ENCODE assay signal across 8 mouse cellular contexts in genomic region chr2:118976941-118977340, GRCm38 (mm10). TPM values are rescaled to one million over a fixed set of nuclear protein-coding genes. Genes with fewer than 3 reads are reported as not detected.
DNase-seq lines count a peak whose midpoint lies in the region; ATAC-seq and TF ChIP-seq lines count a peak whose summit lies in the region.

No protein-coding gene starts in this region.

- no peaks in the 10 kb centered on the region for H3K27me3 ChIP-seq in kidney, adult 2 months (replicated peaks; ENCODE audit: control insufficient read depth, insufficient read depth, low read length)
- H3K27me3 ChIP-seq in embryonic facial prominence, embryonic 13.5 days, result peaks cover 54% of the 10 kb centered on the region
- H3K27me3 ChIP-seq in intestine, embryonic 15.5 days (replicated peaks), result peaks cover 24% of the 10 kb centered on the region; the same call in 1 of the 2 replicates

- TF ChIP-seq CTCF in kidney, adult 2 months (conservative IDR thresholded peaks at IDR 0.05; ENCODE audit: insufficient read depth, insufficient read length, low read depth, low read length), result no peak

- DNase-seq in kidney, adult 2 months, result no peak
- DNase-seq in kidney, postnatal 14 days, result no peak
- peak; percentile 40 for DNase-seq in neural tube, embryonic 10.5 days (ENCODE audit: extremely low spot score, low spot score)
- DNase-seq in T-cell, adult 2 months (ENCODE audit: low spot score), result no peak
- DNase-seq in thymus, postnatal 25 days, result no peak
- no peak for DNase-seq in ovary, postnatal 10 days (ENCODE audit: low spot score)

- no peak overlapping the region for H3K27ac ChIP-seq in kidney, adult 2 months (ENCODE audit: insufficient read depth, low read depth, low read length)
- no peak overlapping the region for H3K27ac ChIP-seq in embryonic facial prominence, embryonic 13.5 days
- no peak overlapping the region for H3K27ac ChIP-seq in intestine, embryonic 15.5 days

- H3K4me2 ChIP-seq in embryonic facial prominence, embryonic 13.5 days, result peak overlapping the region; percentile 93
- H3K4me2 ChIP-seq in intestine, embryonic 15.5 days (replicated peaks), result peak overlapping the region; percentile 97

- no peaks in the 10 kb centered on the region for H3K36me3 ChIP-seq in kidney, adult 2 months (ENCODE audit: control insufficient read depth, insufficient read depth, low read length)
- H3K36me3 ChIP-seq in embryonic facial prominence, embryonic 13.5 days, result no peaks in the 10 kb centered on the region
- H3K36me3 ChIP-seq in intestine, embryonic 15.5 days, result no peaks in the 10 kb centered on the region

- ATAC-seq in embryonic facial prominence, embryonic 13.5 days (ENCODE audit: insufficient number of reproducible peaks, insufficient read depth, low FRiP score, low TSS enrichment, low read depth), result no peak
- ATAC-seq in intestine, embryonic 15.5 days, result no peak

- H3K4me1 ChIP-seq in kidney, adult 2 months (ENCODE audit: control insufficient read depth, insufficient read depth, low read length), result peaks cover 6% of the 10 kb centered on the region; the same call in 1 of the 2 replicates
- H3K4me1 ChIP-seq in embryonic facial prominence, embryonic 13.5 days, result peaks cover 17% of the 10 kb centered on the region
- 0 out of 2 replicates have a peak, but pooled peaks cover 9% of the 10 kb centered on the region for H3K4me1 ChIP-seq in intestine, embryonic 15.5 days (replicated peaks)

- peak overlapping the region; percentile 84; the same call in 1 of the 2 replicates for H3K9ac ChIP-seq in embryonic facial prominence, embryonic 13.5 days
- peak overlapping the region; percentile 59; the same call in 1 of the 2 replicates for H3K9ac ChIP-seq in intestine, embryonic 15.5 days

- no peak for TF ChIP-seq POLR2A in kidney, adult 2 months (IDR thresholded peaks at IDR 0.05; ENCODE audit: low read depth, low read length)

- WGBS in kidney, adult 2 months, result 47% methylated on average over 5 of the region's 5 CpGs
- 12% methylated on average over 5 of the region's 5 CpGs for WGBS in embryonic facial prominence, embryonic 13.5 days
- 27% methylated on average over 5 of the region's 5 CpGs for WGBS in intestine, embryonic 15.5 days

- no peaks in the 10 kb centered on the region for H3K9me3 ChIP-seq in embryonic facial prominence, embryonic 13.5 days
- no peaks in the 10 kb centered on the region for H3K9me3 ChIP-seq in intestine, embryonic 15.5 days

- peak overlapping the region; percentile 62; the same call in 1 of the 2 replicates for H3K4me3 ChIP-seq in kidney, adult 2 months (ENCODE audit: insufficient read depth, low read depth, low read length)
- peak overlapping the region; percentile 63 for H3K4me3 ChIP-seq in embryonic facial prominence, embryonic 13.5 days
- peak overlapping the region; percentile 64; the same call in 1 of the 2 replicates for H3K4me3 ChIP-seq in intestine, embryonic 15.5 days (replicated peaks)

RNA-seq across cellular contexts. Expression of gene Chst14, which starts 50.6 kb away (rescaled TPM):
- 7.4 and 8.0 TPM in 2 replicates for polyA plus RNA-seq in kidney, adult 2 months (2012; rRNA removed)
- 48.8 and 54.9 TPM in 2 replicates for polyA plus RNA-seq in embryonic facial prominence, embryonic 13.5 days (2015; fragmentation: Nextera tagmentation; extraction: Ambion mirVana)
- polyA plus RNA-seq in intestine, embryonic 15.5 days (2015; fragmentation: Nextera tagmentation; extraction: Ambion mirVana), result 21.0 and 21.3 TPM in 2 replicates

RNA-seq across cellular contexts. Expression of gene Ccdc32, which starts 52.3 kb away (rescaled TPM):
- 9.5 and 11.9 TPM in 2 replicates for polyA plus RNA-seq in kidney, adult 2 months (2012; rRNA removed)
- polyA plus RNA-seq in embryonic facial prominence, embryonic 13.5 days (2015; fragmentation: Nextera tagmentation; extraction: Ambion mirVana), result 25.4 and 25.7 TPM in 2 replicates
- polyA plus RNA-seq in intestine, embryonic 15.5 days (2015; fragmentation: Nextera tagmentation; extraction: Ambion mirVana), result 30.4 and 30.6 TPM in 2 replicates

RNA-seq across cellular contexts. Expression of gene Rpusd2, which starts 57.6 kb away (rescaled TPM):
- polyA plus RNA-seq in kidney, adult 2 months (2012; rRNA removed), result 3.6 and 4.0 TPM in 2 replicates
- polyA plus RNA-seq in embryonic facial prominence, embryonic 13.5 days (2015; fragmentation: Nextera tagmentation; extraction: Ambion mirVana), result 4.2 and 4.9 TPM in 2 replicates
- polyA plus RNA-seq in intestine, embryonic 15.5 days (2015; fragmentation: Nextera tagmentation; extraction: Ambion mirVana), result 4.8 and 4.9 TPM in 2 replicates
